Mouse (Mus musculus): ENCODE data around the gene Dll1. TPM values are rescaled to one million over a fixed set of nuclear protein-coding genes. Genes with fewer than 3 reads are reported as not detected.
A peak's percentile ranks its signal among the peaks of the same experiment; 100 is the strongest.

Dll1 gene
- total RNA-seq, 1 experiment: 13.8 TPM

DNA sequence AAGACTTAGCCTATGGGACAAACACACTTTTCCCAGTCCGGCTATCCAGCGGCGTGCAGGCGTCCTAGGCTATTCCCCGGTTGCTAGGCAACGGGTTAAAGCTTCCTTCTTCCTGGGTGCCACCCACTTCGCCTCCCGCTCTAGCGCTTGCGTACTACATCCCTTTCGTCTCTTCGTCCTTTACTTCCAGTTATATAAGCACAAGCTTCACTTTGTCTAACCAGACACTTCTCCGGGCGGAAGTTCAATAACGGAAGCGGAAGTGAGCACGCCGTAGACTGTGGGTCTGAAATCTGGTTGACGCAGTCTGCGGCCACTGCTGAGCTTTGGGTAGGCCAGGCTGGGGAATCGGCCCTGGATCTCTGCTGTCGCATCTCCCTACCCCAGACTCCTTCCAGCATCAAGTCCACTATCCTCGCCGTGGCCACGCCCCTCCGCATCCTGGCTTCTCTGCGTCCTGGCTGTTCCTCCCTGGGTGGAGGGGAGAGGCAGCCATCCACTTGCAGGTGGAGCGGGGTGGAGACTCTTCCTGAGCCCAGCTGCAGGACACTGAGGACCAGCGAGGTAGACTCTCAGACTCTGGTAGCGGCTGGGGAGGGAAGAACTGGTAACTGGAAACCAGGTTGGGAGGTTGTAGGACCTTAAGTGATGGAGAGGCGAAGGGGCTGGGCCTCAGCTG is 19.5 kb upstream of the Dll1 start, which contains the start of gene Fam120b:
TSS of gene Fam120b (plus strand) at position 206 of the 679 bp plus-strand sequence.
- in situ Hi-C loops (cut with MboI; ENCODE audit: low sequenced_read_pairs in 2 of 2, unreplicated experiment in 2 of 2): no loop called here
- Histone ChIP-seq H3K9me3 (ENCODE audit: control insufficient read depth, insufficient read depth, low read depth, low read length) (no peaks in the 10 kb centered on the region), H3K27ac (ENCODE audit: insufficient read depth, low read depth, low read length, poor library complexity, severe bottlenecking) (no peak within 1 kb of the TSS), H3K9ac (ENCODE audit: insufficient read depth, low read depth, low read length, poor library complexity, severe bottlenecking) (peak within 1 kb of the TSS; percentile 85), H3K4me1 (ENCODE audit: control insufficient read depth in 2 of 2, insufficient read depth in 2 of 2, low read length in 2 of 2, poor library complexity in 1 of 2) (0 out of 4 replicates have a peak, but pooled peaks cover 0 to 3% of the 10 kb centered on the region in 2 experiments), H3K36me3 (ENCODE audit: control insufficient read depth, insufficient read depth, low read length, poor library complexity, severe bottlenecking) (no peaks in the 10 kb centered on the region), H3K4me3 (ENCODE audit: insufficient read depth in 1 of 2, low read depth in 1 of 2, low read length in 2 of 2, poor library complexity in 1 of 2, severe bottlenecking in 1 of 2) (peak within 1 kb of the TSS; percentile 69 to 76)
- peak; percentile 95 for DNase-seq (ENCODE audit: low read depth, low spot score)
- TF ChIP-seq ZNF384 (IDR thresholded peaks at IDR 0.05; ENCODE audit: low read depth, low read length) (no peak), CHD2 (IDR thresholded peaks at IDR 0.05; ENCODE audit: low read depth, low read length) (no peak), ZC3H11A (IDR thresholded peaks at IDR 0.05; ENCODE audit: borderline replicate concordance, low read depth, low read length) (no peak), HCFC1 (IDR thresholded peaks at IDR 0.05; ENCODE audit: borderline replicate concordance, insufficient read depth, low read length) (0 out of 2 replicates have a peak, but pooled peaks have one; percentile 59), MAFK (IDR thresholded peaks at IDR 0.05; ENCODE audit: insufficient read depth, low read depth, low read length) (no peak)

DNA sequence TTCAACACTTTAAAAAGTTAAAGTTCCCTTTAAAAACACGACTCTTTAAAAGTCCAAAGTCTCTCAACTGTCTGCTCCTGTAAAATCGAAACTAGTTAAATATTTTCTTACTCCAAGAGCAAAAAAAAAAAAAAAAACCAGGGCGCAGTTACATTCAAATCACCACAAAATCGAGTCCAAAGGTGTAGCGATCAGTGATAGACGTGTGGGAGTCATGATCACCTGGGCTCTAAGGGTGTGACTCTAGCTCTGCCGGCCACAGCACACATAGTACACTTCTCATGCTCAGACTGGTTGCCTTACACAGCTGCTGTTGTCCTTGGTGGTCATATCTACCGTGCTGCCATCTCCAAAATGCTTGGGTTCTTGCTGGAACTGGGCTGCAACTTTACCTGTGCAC is 12.7 kb upstream of the Dll1 start:
- Histone ChIP-seq H3K9ac (ENCODE audit: insufficient read depth, low read depth, low read length, poor library complexity, severe bottlenecking) (no peak overlapping the region), H3K9me3 (ENCODE audit: control insufficient read depth, insufficient read depth, low read depth, low read length) (no peaks in the 10 kb centered on the region), H3K36me3 (ENCODE audit: control insufficient read depth, insufficient read depth, low read length, poor library complexity, severe bottlenecking) (no peaks in the 10 kb centered on the region), H3K4me3 (ENCODE audit: insufficient read depth in 1 of 2, low read depth in 1 of 2, low read length in 2 of 2, poor library complexity in 1 of 2, severe bottlenecking in 1 of 2) (no peak overlapping the region), H3K4me1 (ENCODE audit: control insufficient read depth in 2 of 2, insufficient read depth in 2 of 2, low read length in 2 of 2, poor library complexity in 1 of 2) (no peaks in the 10 kb centered on the region), H3K27ac (ENCODE audit: insufficient read depth, low read depth, low read length, poor library complexity, severe bottlenecking) (no peak overlapping the region)
- no peak for DNase-seq (ENCODE audit: low read depth, low spot score)
- in situ Hi-C loops (cut with MboI; ENCODE audit: low sequenced_read_pairs in 2 of 2, unreplicated experiment in 2 of 2): no loop called here
- TF ChIP-seq MAFK (IDR thresholded peaks at IDR 0.05; ENCODE audit: insufficient read depth, low read depth, low read length) (no peak), ZC3H11A (IDR thresholded peaks at IDR 0.05; ENCODE audit: borderline replicate concordance, low read depth, low read length) (no peak), ZNF384 (IDR thresholded peaks at IDR 0.05; ENCODE audit: low read depth, low read length) (no peak), HCFC1 (IDR thresholded peaks at IDR 0.05; ENCODE audit: borderline replicate concordance, insufficient read depth, low read length) (no peak), CHD2 (IDR thresholded peaks at IDR 0.05; ENCODE audit: low read depth, low read length) (no peak)

DNA sequence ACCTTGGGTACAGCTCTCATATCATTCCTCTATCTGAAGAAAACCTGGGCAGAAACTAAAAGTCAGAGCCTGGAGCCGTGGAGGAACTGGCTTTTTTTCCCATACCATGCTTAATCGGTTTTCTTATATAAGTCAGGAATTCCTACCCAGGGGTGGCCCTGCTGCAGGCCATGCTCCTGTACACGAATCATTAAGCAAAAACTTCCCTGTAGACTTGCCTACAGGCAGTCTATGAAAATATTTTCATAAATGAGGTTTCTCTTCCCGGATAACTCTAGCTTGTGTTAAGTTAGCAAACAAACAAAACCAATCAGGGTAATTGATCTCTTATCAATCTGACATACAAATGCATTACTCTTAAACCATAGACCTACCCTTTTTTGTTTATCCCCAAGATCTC is 12.2 kb upstream of the Dll1 start:
- H3K9ac ChIP-seq (ENCODE audit: insufficient read depth, low read depth, low read length, poor library complexity, severe bottlenecking): no peak overlapping the region
- H3K27ac ChIP-seq (ENCODE audit: insufficient read depth, low read depth, low read length, poor library complexity, severe bottlenecking): no peak overlapping the region
- H3K36me3 ChIP-seq (ENCODE audit: control insufficient read depth, insufficient read depth, low read length, poor library complexity, severe bottlenecking): no peaks in the 10 kb centered on the region
- no peaks in the 10 kb centered on the region for H3K9me3 ChIP-seq (ENCODE audit: control insufficient read depth, insufficient read depth, low read depth, low read length)
- DNase-seq (ENCODE audit: low read depth, low spot score): no peak
- TF ChIP-seq MAFK (IDR thresholded peaks at IDR 0.05; ENCODE audit: insufficient read depth, low read depth, low read length): no peak
- TF ChIP-seq ZNF384 (IDR thresholded peaks at IDR 0.05; ENCODE audit: low read depth, low read length): no peak
- no peak for TF ChIP-seq CHD2 (IDR thresholded peaks at IDR 0.05; ENCODE audit: low read depth, low read length)
- TF ChIP-seq HCFC1 (IDR thresholded peaks at IDR 0.05; ENCODE audit: borderline replicate concordance, insufficient read depth, low read length): no peak
- no peak for TF ChIP-seq ZC3H11A (IDR thresholded peaks at IDR 0.05; ENCODE audit: borderline replicate concordance, low read depth, low read length)
- no peaks in the 10 kb centered on the region for H3K4me1 ChIP-seq (ENCODE audit: control insufficient read depth in 2 of 2, insufficient read depth in 2 of 2, low read length in 2 of 2, poor library complexity in 1 of 2)
- in situ Hi-C loops (cut with MboI; ENCODE audit: low sequenced_read_pairs in 2 of 2, unreplicated experiment in 2 of 2): no loop called here
- no peak overlapping the region for H3K4me3 ChIP-seq (ENCODE audit: insufficient read depth in 1 of 2, low read depth in 1 of 2, low read length in 2 of 2, poor library complexity in 1 of 2, severe bottlenecking in 1 of 2)

DNA sequence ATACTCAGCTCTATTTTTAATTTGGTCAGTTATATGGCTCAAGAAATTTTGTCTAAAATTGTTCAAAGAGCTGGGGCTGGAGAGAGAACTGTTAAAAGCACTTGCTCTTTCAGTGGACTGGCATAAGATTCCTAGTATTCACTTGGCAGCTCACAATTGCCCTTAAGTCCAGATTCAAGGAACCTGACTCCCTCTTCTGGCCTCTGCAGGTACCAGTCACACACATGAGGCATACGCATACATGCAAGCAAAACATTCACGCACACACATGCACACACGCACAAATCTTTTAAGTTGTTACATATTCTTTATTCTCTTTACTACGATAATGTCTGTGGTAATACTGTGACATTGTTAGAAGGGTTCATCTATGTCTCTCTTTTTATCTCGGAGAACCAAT is 6.7 kb upstream of the Dll1 start:
- peaks cover 17% of the 10 kb centered on the region in 2 experiments for H3K4me1 ChIP-seq (ENCODE audit: control insufficient read depth in 2 of 2, insufficient read depth in 2 of 2, low read length in 2 of 2, poor library complexity in 1 of 2)
- no peak overlapping the region for H3K4me3 ChIP-seq (ENCODE audit: insufficient read depth in 1 of 2, low read depth in 1 of 2, low read length in 2 of 2, poor library complexity in 1 of 2, severe bottlenecking in 1 of 2)
- in situ Hi-C loops (cut with MboI; ENCODE audit: low sequenced_read_pairs in 2 of 2, unreplicated experiment in 2 of 2): no loop called here
- H3K9ac ChIP-seq (ENCODE audit: insufficient read depth, low read depth, low read length, poor library complexity, severe bottlenecking): no peak overlapping the region
- no peaks in the 10 kb centered on the region for H3K9me3 ChIP-seq (ENCODE audit: control insufficient read depth, insufficient read depth, low read depth, low read length)
- TF ChIP-seq MAFK (IDR thresholded peaks at IDR 0.05; ENCODE audit: insufficient read depth, low read depth, low read length) (no peak), CHD2 (IDR thresholded peaks at IDR 0.05; ENCODE audit: low read depth, low read length) (no peak), ZC3H11A (IDR thresholded peaks at IDR 0.05; ENCODE audit: borderline replicate concordance, low read depth, low read length) (peak; percentile 41; the same call in 1 of the 2 replicates)
- no peak overlapping the region for H3K27ac ChIP-seq (ENCODE audit: insufficient read depth, low read depth, low read length, poor library complexity, severe bottlenecking)
- no peak for DNase-seq (ENCODE audit: low read depth, low spot score)
- H3K36me3 ChIP-seq (ENCODE audit: control insufficient read depth, insufficient read depth, low read length, poor library complexity, severe bottlenecking): no peaks in the 10 kb centered on the region

Measured in ES-E14 (cell line).